Mouse (Mus musculus) E14TG2a.4 (cell line): ENCODE data around the gene Slc25a18.

Experiments used
- H3K27me3 ChIP-seq: 2 replicates; pipeline ENCODE4 v1.6.1; 2014; ENCODE audit warnings: low read length, control low read depth; ENCODE audit not compliant: insufficient read depth
- H3K36me3 ChIP-seq: 2 replicates; pipeline ENCODE4 v1.6.1; 2014; ENCODE audit warnings: low read length, control low read depth; ENCODE audit not compliant: insufficient read depth
- H3K4me1 ChIP-seq: replicated peaks from 2 replicates; pipeline ENCODE4 v1.6.1; 2014; ENCODE audit warnings: low read depth, low read length, control low read depth
- H3K4me3 ChIP-seq: replicated peaks from 2 replicates; pipeline ENCODE4 v1.5.1; 2014; ENCODE audit warnings: mild to moderate bottlenecking, low read length
- H3K9me3 ChIP-seq: 2 replicates; pipeline ENCODE4 v1.6.1; 2014; ENCODE audit warnings: low read length, control low read depth
- CTCF ChIP-seq: conservative IDR thresholded peaks from 2 replicates; pipeline ENCODE4 v1.5.1; 2014; ENCODE audit warnings: low read length
- NANOG ChIP-seq: IDR thresholded peaks from 2 replicates; pipeline ENCODE4 v1.6.1; 2014; ENCODE audit warnings: borderline replicate concordance, low read length, mixed read lengths
- POU5F1 ChIP-seq: IDR thresholded peaks from 2 replicates; pipeline ENCODE4 v1.6.1; 2014; ENCODE audit warnings: low read length, borderline replicate concordance

Gene Slc25a18

GRCm38 (mm10) chr6:120773149-120773628 is at the start of gene Slc25a18:
TSS of gene Slc25a18 (plus strand) at chr6:120773578.
- H3K36me3 ChIP-seq: peaks cover 85% of the 10 kb centered on the region

GRCm38 (mm10) chr6:120725986-120726385 is 47.4 kb upstream of the Slc25a18 start:
- TF ChIP-seq CTCF: no peak
- TF ChIP-seq POU5F1: no peak
- TF ChIP-seq NANOG: no peak
- Histone ChIP-seq H3K36me3 (peaks cover 13% of the 10 kb centered on the region), H3K9me3 (no peaks in the 10 kb centered on the region), H3K27me3 (no peaks in the 10 kb centered on the region), H3K4me1 (0 out of 2 replicates have a peak, but pooled peaks cover 2% of the 10 kb centered on the region), H3K4me3 (no peak overlapping the region)

More at GRCm38 (mm10) chr6:120773149-120773628, at the start of gene Slc25a18:
- Histone ChIP-seq H3K9me3 (no peaks in the 10 kb centered on the region), H3K4me3 (no peak within 1 kb of the TSS), H3K4me1 (peaks cover 14% of the 10 kb centered on the region), H3K27me3 (no peaks in the 10 kb centered on the region)
- TF ChIP-seq NANOG: no peak
- TF ChIP-seq CTCF: no peak

- H3K4me3 ChIP-seq: no peak overlapping the region
- H3K36me3 ChIP-seq: peaks cover 71% of the 10 kb centered on the region
- no peaks in the 10 kb centered on the region for H3K27me3 ChIP-seq
- TF ChIP-seq CTCF (no peak), NANOG (no peak), POU5F1 (no peak)
- H3K4me1 ChIP-seq: peaks cover 5% of the 10 kb centered on the region; the same call in 1 of the 2 replicates
- no peaks in the 10 kb centered on the region for H3K9me3 ChIP-seq
Observed at GRCm38 (mm10) chr6:120736011-120736410, 37.4 kb upstream of the Slc25a18 start.

- H3K36me3 ChIP-seq: peaks cover 71% of the 10 kb centered on the region
- H3K9me3 ChIP-seq: no peaks in the 10 kb centered on the region
- no peaks in the 10 kb centered on the region for H3K27me3 ChIP-seq
- H3K4me3 ChIP-seq: no peak overlapping the region
- H3K4me1 ChIP-seq: no peaks in the 10 kb centered on the region; the same call in 1 of the 2 replicates
- TF ChIP-seq NANOG (no peak), CTCF (peak; percentile 53), POU5F1 (no peak)
Observed at GRCm38 (mm10) chr6:120736566-120736965, 36.8 kb upstream of the Slc25a18 start.

GRCm38 (mm10) chr6:120743130-120743529 is 30.2 kb upstream of the Slc25a18 start:
- Histone ChIP-seq H3K4me1 (peaks cover 24% of the 10 kb centered on the region), H3K4me3 (no peak overlapping the region), H3K36me3 (peaks cover 77% of the 10 kb centered on the region), H3K9me3 (no peaks in the 10 kb centered on the region), H3K27me3 (no peaks in the 10 kb centered on the region)
- no peak for TF ChIP-seq CTCF
- TF ChIP-seq POU5F1: no peak
- TF ChIP-seq NANOG: peak; percentile 57; the same call in 1 of the 2 replicates

- Histone ChIP-seq H3K4me3 (no peak overlapping the region), H3K4me1 (peaks cover 28% of the 10 kb centered on the region), H3K27me3 (no peaks in the 10 kb centered on the region), H3K9me3 (no peaks in the 10 kb centered on the region), H3K36me3 (peaks cover 78% of the 10 kb centered on the region)
- no peak for TF ChIP-seq NANOG
- no peak for TF ChIP-seq CTCF
- no peak for TF ChIP-seq POU5F1
Observed at GRCm38 (mm10) chr6:120744266-120744665, 29.1 kb upstream of the Slc25a18 start.

GRCm38 (mm10) chr6:120746416-120746815 is 27.0 kb upstream of the Slc25a18 start:
- Histone ChIP-seq H3K9me3 (no peaks in the 10 kb centered on the region), H3K36me3 (peaks cover 79% of the 10 kb centered on the region), H3K4me3 (no peak overlapping the region), H3K27me3 (no peaks in the 10 kb centered on the region), H3K4me1 (peaks cover 28% of the 10 kb centered on the region)
- TF ChIP-seq CTCF (no peak), POU5F1 (no peak)

GRCm38 (mm10) chr6:120761151-120761550 is 12.2 kb upstream of the Slc25a18 start:
- Histone ChIP-seq H3K27me3 (no peaks in the 10 kb centered on the region), H3K9me3 (no peaks in the 10 kb centered on the region), H3K4me1 (no peaks in the 10 kb centered on the region), H3K4me3 (no peak overlapping the region), H3K36me3 (peaks cover 97% of the 10 kb centered on the region)
- no peak for TF ChIP-seq POU5F1
- no peak for TF ChIP-seq CTCF
- no peak for TF ChIP-seq NANOG

- no peak overlapping the region for H3K4me3 ChIP-seq
- peaks cover 5% of the 10 kb centered on the region; the same call in 1 of the 2 replicates for H3K4me1 ChIP-seq
- TF ChIP-seq CTCF (no peak), POU5F1 (no peak), NANOG (no peak)
- H3K27me3 ChIP-seq: no peaks in the 10 kb centered on the region
- peaks cover 89% of the 10 kb centered on the region for H3K36me3 ChIP-seq
- H3K9me3 ChIP-seq: no peaks in the 10 kb centered on the region
Observed at GRCm38 (mm10) chr6:120769972-120770371, 3.4 kb upstream of the Slc25a18 start.
